Mouse (Mus musculus): ENCODE results near the gene Tmem14c. TPM values are rescaled to one million over a fixed set of nuclear protein-coding genes. Genes with fewer than 3 reads are reported as not detected.

Gene Tmem14c
- polyA plus RNA-seq, 1 experiment from 2014 or later, result 183 TPM

DNA sequence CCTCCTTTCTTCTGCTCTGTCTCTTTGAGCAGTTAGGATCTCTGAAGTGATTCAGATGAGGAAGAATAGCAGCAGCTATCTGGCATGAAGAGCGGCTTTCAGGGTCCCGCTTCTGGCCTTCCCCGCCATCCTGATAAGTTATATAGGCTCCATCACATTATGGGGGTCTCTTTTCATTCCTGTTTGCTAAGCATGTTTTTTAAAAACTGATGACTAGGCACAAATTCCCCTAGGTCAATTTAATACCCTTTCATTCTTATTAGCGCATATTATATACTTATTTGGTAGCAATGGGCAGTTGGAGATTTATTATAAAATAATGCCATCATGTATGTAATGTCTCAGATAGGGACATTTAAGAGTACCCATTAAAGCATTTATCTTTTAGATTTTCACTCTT lies 51.5 kb downstream of the Tmem14c start:
- Histone ChIP-seq H3K4me1 (no peaks in the 10 kb centered on the region), H3K4me2 (replicated peaks) (no peak overlapping the region), H3K9ac (no peak overlapping the region), H3K9me3 (no peaks in the 10 kb centered on the region), H3K27ac (no peak overlapping the region), H3K27me3 (no peaks in the 10 kb centered on the region), H3K4me3 (no peak overlapping the region), H3K36me3 (no peaks in the 10 kb centered on the region)
- 93% methylated on average over 4 of the region's 4 CpGs for WGBS
- no peak for ATAC-seq (ENCODE audit: insufficient number of reproducible peaks, insufficient read depth, low FRiP score, low TSS enrichment)

DNA sequence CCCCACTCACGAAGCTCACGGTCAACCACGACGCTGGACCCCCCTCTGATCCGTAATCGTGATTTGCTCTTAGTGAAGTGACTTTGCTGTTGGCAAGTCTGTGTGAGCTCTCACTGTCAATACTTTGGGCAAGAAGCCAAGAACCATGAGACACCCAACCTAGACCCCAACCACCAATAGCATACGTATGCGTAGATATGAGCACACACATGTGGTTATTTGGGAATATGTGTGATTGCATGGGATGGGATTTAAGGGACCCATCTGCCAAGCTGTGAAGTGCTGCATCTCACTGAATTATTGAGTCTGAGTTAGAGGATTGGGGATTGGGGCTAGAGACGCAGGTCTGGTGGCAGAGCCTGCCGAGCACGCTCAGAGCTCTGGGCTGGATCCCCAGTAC lies 55.5 kb downstream of the Tmem14c start:
- no peaks in the 10 kb centered on the region for H3K9me3 ChIP-seq
- H3K4me2 ChIP-seq (replicated peaks), result no peak overlapping the region
- H3K4me1 ChIP-seq, result no peaks in the 10 kb centered on the region
- H3K27me3 ChIP-seq, result no peaks in the 10 kb centered on the region
- no peaks in the 10 kb centered on the region for H3K36me3 ChIP-seq
- 90% methylated on average over 11 of the region's 11 CpGs for whole genome bisulfite sequencing
- no peak overlapping the region for H3K4me3 ChIP-seq
- no peak overlapping the region for H3K27ac ChIP-seq
- H3K9ac ChIP-seq, result no peak overlapping the region
- no peak for ATAC-seq (ENCODE audit: insufficient number of reproducible peaks, insufficient read depth, low FRiP score, low TSS enrichment)

Other genes with a start within 250 kb of the Tmem14c start
- 2.1 and 2.9 TPM in 2 replicates for gene Gcnt2, start 156.5 kb upstream of the Tmem14c start, polyA plus RNA-seq (2016; fragmentation: Nextera tagmentation; extraction: Ambion mirVana)
- gene Pak1ip1, start 15.3 kb upstream of the Tmem14c start, polyA plus RNA-seq (2016; fragmentation: Nextera tagmentation; extraction: Ambion mirVana), result 55.7 and 58.2 TPM in 2 replicates
- 0.72 and 0.78 TPM in 2 replicates for gene Mak, start 63.4 kb downstream of the Tmem14c start, polyA plus RNA-seq (2016; fragmentation: Nextera tagmentation; extraction: Ambion mirVana)
- gene Gcm2, start 94.7 kb downstream of the Tmem14c start, polyA plus RNA-seq (2016; fragmentation: Nextera tagmentation; extraction: Ambion mirVana), result 0.08 TPM in 1 of 2 replicates, not detected in the other
- gene Sycp2l, start 98.0 kb downstream of the Tmem14c start, polyA plus RNA-seq (2016; fragmentation: Nextera tagmentation; extraction: Ambion mirVana), result 0.29 TPM in 1 of 2 replicates, not detected in the other
- gene Elovl2, start 204.1 kb downstream of the Tmem14c start, polyA plus RNA-seq (2016; fragmentation: Nextera tagmentation; extraction: Ambion mirVana), result 14.4 and 15.5 TPM in 2 replicates
- 19.3 and 21.4 TPM in 2 replicates for gene Smim13, start 233.6 kb downstream of the Tmem14c start, polyA plus RNA-seq (2016; fragmentation: Nextera tagmentation; extraction: Ambion mirVana)

Measured in embryonic facial prominence, embryonic 12.5 days (tissue).